Mouse (Mus musculus): Measurements from ENCODE around the gene Prmt3. TPM values are rescaled to one million over a fixed set of nuclear protein-coding genes. Genes with fewer than 3 reads are reported as not detected.

The Prmt3 gene
- polyA plus RNA-seq, 1 experiment from 2014 or later, result 54.5 TPM

DNA sequence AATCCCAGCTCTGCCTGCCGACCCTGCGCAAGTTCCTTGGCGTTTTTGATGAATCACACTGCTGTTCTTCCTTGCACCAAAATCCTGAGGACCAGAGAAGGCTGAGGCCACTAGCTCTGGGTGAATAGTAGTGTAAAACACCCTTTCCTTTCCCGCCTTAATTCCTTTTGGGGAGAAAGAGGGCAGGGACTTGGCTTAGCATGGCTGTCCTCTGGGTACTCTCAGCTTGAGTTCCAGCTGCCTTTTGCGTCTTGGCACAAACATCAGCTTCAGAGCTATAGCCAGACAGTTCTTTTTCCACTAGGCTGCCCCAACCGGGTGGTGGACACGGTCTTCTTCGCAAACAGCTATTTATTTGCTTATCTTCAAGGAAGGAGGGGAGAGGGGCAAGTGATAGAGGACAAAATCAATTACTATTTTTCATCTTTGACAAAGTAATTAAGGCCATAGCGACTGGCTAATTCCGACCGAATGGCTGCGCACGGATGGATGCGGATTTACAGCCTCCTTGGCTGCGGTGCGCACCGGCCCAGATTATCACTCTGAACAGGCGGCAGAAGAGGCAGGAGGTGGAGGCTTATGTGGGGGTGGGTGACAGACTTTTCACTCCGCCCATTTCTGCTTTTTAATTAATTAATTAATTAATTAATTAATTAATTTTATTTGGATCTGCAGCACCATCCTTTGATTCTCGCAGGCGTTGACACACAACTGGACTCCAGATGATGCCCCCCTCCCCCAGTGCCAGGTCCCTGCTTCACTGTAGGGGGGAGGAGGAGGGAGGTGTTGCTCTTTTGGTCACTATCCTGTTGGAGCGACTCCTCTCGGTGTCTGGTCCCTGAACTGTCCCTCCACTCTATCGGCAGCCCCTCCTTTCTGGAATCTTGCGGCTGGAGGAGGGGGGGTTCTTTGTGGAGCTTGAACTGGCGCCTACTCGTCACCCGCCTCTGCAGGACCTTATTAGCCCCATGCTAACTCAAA, 129.3 kb downstream of the Prmt3 start:
- peak overlapping the region; percentile 22; the same call in 1 of the 2 replicates for H3K9ac ChIP-seq
- no peaks in the 10 kb centered on the region for H3K36me3 ChIP-seq
- 0 out of 2 replicates have a peak, but pooled peaks cover 3% of the 10 kb centered on the region for H3K4me1 ChIP-seq
- peak; percentile 53 for ATAC-seq (ENCODE audit: low FRiP score, low read depth)
- H3K27ac ChIP-seq, result peak overlapping the region; percentile 51
- 1% methylated on average over 28 of the region's 28 CpGs for WGBS
- peaks cover 84% of the 10 kb centered on the region for H3K27me3 ChIP-seq (replicated peaks)
- H3K9me3 ChIP-seq, result no peaks in the 10 kb centered on the region
- H3K4me3 ChIP-seq, result peak overlapping the region; percentile 27
- H3K4me2 ChIP-seq (replicated peaks), result peak overlapping the region; percentile 48

Other genes starting within 250 kb of the Prmt3 start
- gene Dbx1, start 141.5 kb upstream of the Prmt3 start, polyA plus RNA-seq (2016; fragmentation: Nextera tagmentation; extraction: Ambion mirVana), result 13.1 and 16.9 TPM in 2 replicates
- gene Htatip2, start 19.2 kb upstream of the Prmt3 start, polyA plus RNA-seq (2016; fragmentation: Nextera tagmentation; extraction: Ambion mirVana), result 4.5 and 4.9 TPM in 2 replicates
- 13.5 and 14.5 TPM in 2 replicates for gene Slc6a5, start 131.8 kb downstream of the Prmt3 start, polyA plus RNA-seq (2016; fragmentation: Nextera tagmentation; extraction: Ambion mirVana)
- gene Nell1, start 196.5 kb downstream of the Prmt3 start, polyA plus RNA-seq (2016; fragmentation: Nextera tagmentation; extraction: Ambion mirVana), result 10.3 and 10.7 TPM in 2 replicates

Measured in neural tube, embryonic 12.5 days (tissue).